ENCODE assay signal across 29 mouse cellular contexts in genomic region chr8:35101701-35102100, GRCm38 (mm10).
DNase-seq lines count a peak whose midpoint lies in the region; ATAC-seq and TF ChIP-seq lines count a peak whose summit lies in the region.
"Had no signal": no experiment of that assay in that cellular context is flagged by ENCODE, and none has a peak within 500 bp of the region (broad histone marks: within the 10 kb centered on the region; RNA-seq: fewer than 3 reads in every experiment).

No protein-coding gene starts in this region.

- no peak for TF ChIP-seq CTCF in stomach, postnatal 0 days (IDR thresholded peaks at IDR 0.05; ENCODE audit: low read depth)

- 0 out of 2 replicates have a peak, but pooled peaks have one; percentile 27 for ATAC-seq in stomach, embryonic 15.5 days (ENCODE audit: insufficient read depth, low FRiP score, low read depth)
- ATAC-seq in stomach, postnatal 0 days (ENCODE audit: low FRiP score, low TSS enrichment) = no peak; the same call in 1 of the 2 replicates
- ATAC-seq: CD4-positive, CD25-positive, alpha-beta regulatory T cell, adult 4 months; forebrain, embryonic 14.5 days; forebrain, embryonic 16.5 days had no signal

- DNase-seq in heart, embryonic 10.5 days (ENCODE audit: low spot score) = no peak
- DNase-seq in heart, postnatal 36 days = no peak
- DNase-seq in stomach, postnatal 0 days (ENCODE audit: low spot score) = no peak
- peak; percentile 80 for DNase-seq in R1 (ENCODE audit: low read depth, low spot score)
- DNase-seq in brain, adult 2 months (ENCODE audit: low read depth, low spot score) = peak; percentile 24
- no peak for DNase-seq in Muller cell, postnatal 12 days (ENCODE audit: inconsistent ontology term)
- DNase-seq in lung, postnatal 36 days = no peak
- DNase-seq: adrenal gland, adult 2 months; adrenal gland, postnatal 14 days; adrenal gland, postnatal 36 days; B cell, adult 2 months; cerebellum, adult 11 months; cerebellum, adult 18-20 months; cerebellum, adult 8-10 months; cerebellum, adult 9-11 months; cerebellum, postnatal 14 days; cerebellum, postnatal 36 days; embryo, embryonic 11 days had no signal

- peaks cover 27% of the 10 kb centered on the region for H3K4me1 ChIP-seq in heart, embryonic 10.5 days
- no peaks in the 10 kb centered on the region for H3K4me1 ChIP-seq in stomach, embryonic 15.5 days
- H3K4me1 ChIP-seq in stomach, postnatal 0 days (replicated peaks; ENCODE audit: control insufficient read depth, insufficient read depth) = no peaks in the 10 kb centered on the region
- H3K4me1 ChIP-seq: embryonic facial prominence, embryonic 13.5 days; embryonic facial prominence, embryonic 15.5 days; forebrain, embryonic 10.5 days; forebrain, embryonic 12.5 days had no signal

- 77% methylated on average over 5 of the region's 5 CpGs for WGBS in heart, embryonic 10.5 days
- 75% methylated on average over 5 of the region's 5 CpGs for WGBS in stomach, embryonic 15.5 days
- 75% methylated on average over 5 of the region's 5 CpGs for WGBS in stomach, postnatal 0 days

- no peaks in the 10 kb centered on the region for H3K36me3 ChIP-seq in heart, embryonic 10.5 days
- no peaks in the 10 kb centered on the region for H3K36me3 ChIP-seq in stomach, embryonic 15.5 days
- no peaks in the 10 kb centered on the region for H3K36me3 ChIP-seq in stomach, postnatal 0 days (ENCODE audit: control insufficient read depth, insufficient read depth, low read length)
- H3K36me3 ChIP-seq: embryonic facial prominence, embryonic 13.5 days; embryonic facial prominence, embryonic 15.5 days; forebrain, embryonic 10.5 days; forebrain, embryonic 12.5 days; G1E had no signal

- H3K27ac ChIP-seq in heart, embryonic 10.5 days = 0 out of 2 replicates have a peak overlapping the region, but pooled peaks have one; percentile 22
- H3K27ac ChIP-seq in stomach, embryonic 15.5 days = no peak overlapping the region
- no peak overlapping the region for H3K27ac ChIP-seq in stomach, postnatal 0 days (replicated peaks)
- H3K27ac ChIP-seq: embryonic facial prominence, embryonic 13.5 days; embryonic facial prominence, embryonic 15.5 days; forebrain, embryonic 10.5 days; forebrain, embryonic 12.5 days had no signal

- intact Hi-C loops in heart, postnatal 36 days (cut with DNase I) = no loop called here

- TF ChIP-seq EP300 in stomach, postnatal 0 days (optimal IDR thresholded peaks at IDR 0.05) = no peak

- H3K9ac ChIP-seq in stomach, embryonic 15.5 days = no peak overlapping the region
- H3K9ac ChIP-seq in stomach, postnatal 0 days (ENCODE audit: low read length) = no peak overlapping the region
- H3K9ac ChIP-seq: embryonic facial prominence, embryonic 13.5 days; embryonic facial prominence, embryonic 15.5 days; forebrain, embryonic 12.5 days had no signal

- no peak overlapping the region for H3K4me3 ChIP-seq in heart, embryonic 10.5 days
- H3K4me3 ChIP-seq in stomach, embryonic 15.5 days (replicated peaks) = no peak overlapping the region
- no peak overlapping the region for H3K4me3 ChIP-seq in stomach, postnatal 0 days (ENCODE audit: low read depth, low read length)
- H3K4me3 ChIP-seq: embryonic facial prominence, embryonic 13.5 days; embryonic facial prominence, embryonic 15.5 days; erythroblast, embryonic 14.5 days; forebrain, embryonic 10.5 days; forebrain, embryonic 12.5 days had no signal

- no peaks in the 10 kb centered on the region for H3K27me3 ChIP-seq in heart, embryonic 10.5 days (ENCODE audit: insufficient read depth, poor library complexity, severe bottlenecking)
- no peaks in the 10 kb centered on the region for H3K27me3 ChIP-seq in stomach, embryonic 15.5 days (replicated peaks)
- H3K27me3 ChIP-seq in stomach, postnatal 0 days (ENCODE audit: control insufficient read depth, insufficient read depth, low read length) = no peaks in the 10 kb centered on the region
- H3K27me3 ChIP-seq: CH12.LX; embryonic facial prominence, embryonic 13.5 days; embryonic facial prominence, embryonic 15.5 days; forebrain, embryonic 12.5 days had no signal

- no peaks in the 10 kb centered on the region for H3K9me3 ChIP-seq in heart, embryonic 10.5 days
- no peaks in the 10 kb centered on the region for H3K9me3 ChIP-seq in stomach, embryonic 15.5 days
- no peaks in the 10 kb centered on the region for H3K9me3 ChIP-seq in stomach, postnatal 0 days (ENCODE audit: control insufficient read depth, low read length)
- H3K9me3 ChIP-seq: embryonic facial prominence, embryonic 13.5 days; embryonic facial prominence, embryonic 15.5 days; forebrain, embryonic 10.5 days; forebrain, embryonic 12.5 days had no signal

- H3K4me2 ChIP-seq in stomach, embryonic 15.5 days = no peak overlapping the region
- H3K4me2 ChIP-seq in stomach, postnatal 0 days (replicated peaks; ENCODE audit: low read depth) = no peak overlapping the region
- H3K4me2 ChIP-seq: embryonic facial prominence, embryonic 13.5 days; embryonic facial prominence, embryonic 15.5 days; forebrain, embryonic 12.5 days had no signal

Comparison
In these comparisons a context has a peak if more than half of its experiments do, and no peak if none do; other contexts are left out.
1. DNase-seq: peak in R1 (single experiment) and brain, adult 2 months (single experiment); none in heart, embryonic 10.5 days (single experiment), heart, postnatal 36 days (0 of 2), stomach, postnatal 0 days (single experiment), Muller cell, postnatal 12 days (single experiment) and lung, postnatal 36 days (single experiment).